Mouse (Mus musculus) spleen, adult 2 months (tissue): Measurements from ENCODE around the gene Ptpn7.

Source experiments
- CTCF ChIP-seq: fragments of 200-500 bp; IDR thresholded peaks from 2 replicates; pipeline ENCODE4 v1.5.1; 2011; ENCODE audit warnings: mild to moderate bottlenecking, inconsistent platforms; ENCODE audit not compliant: insufficient read depth, insufficient read length, insufficient replicate concordance; ENCODE audit errors: extremely low read depth
- POLR2A ChIP-seq: fragments of 200-500 bp; IDR thresholded peaks from 2 replicates; pipeline ENCODE4 v1.6.1; 2011; ENCODE audit warnings: low read depth, low read length, inconsistent platforms

- TF ChIP-seq CTCF (no peak), POLR2A (no peak)
These were observed 26.6 kb downstream of the Ptpn7 start for GRCm38 (mm10) chr1:135159074-135159473.
